Mouse (Mus musculus): ENCODE measurements around the gene Mapk1ip1. TPM values are rescaled to one million over a fixed set of nuclear protein-coding genes. Genes with fewer than 3 reads are reported as not detected.

Mapk1ip1 gene
- polyA plus RNA-seq (2014; fragmentation: Illumina TruSeq; extraction: RNeasy Lipid Tissue Mini Kit (QIAGEN cat#74804); ENCODE audit: low read depth, low replicate concordance): 41.7 TPM

DNA sequence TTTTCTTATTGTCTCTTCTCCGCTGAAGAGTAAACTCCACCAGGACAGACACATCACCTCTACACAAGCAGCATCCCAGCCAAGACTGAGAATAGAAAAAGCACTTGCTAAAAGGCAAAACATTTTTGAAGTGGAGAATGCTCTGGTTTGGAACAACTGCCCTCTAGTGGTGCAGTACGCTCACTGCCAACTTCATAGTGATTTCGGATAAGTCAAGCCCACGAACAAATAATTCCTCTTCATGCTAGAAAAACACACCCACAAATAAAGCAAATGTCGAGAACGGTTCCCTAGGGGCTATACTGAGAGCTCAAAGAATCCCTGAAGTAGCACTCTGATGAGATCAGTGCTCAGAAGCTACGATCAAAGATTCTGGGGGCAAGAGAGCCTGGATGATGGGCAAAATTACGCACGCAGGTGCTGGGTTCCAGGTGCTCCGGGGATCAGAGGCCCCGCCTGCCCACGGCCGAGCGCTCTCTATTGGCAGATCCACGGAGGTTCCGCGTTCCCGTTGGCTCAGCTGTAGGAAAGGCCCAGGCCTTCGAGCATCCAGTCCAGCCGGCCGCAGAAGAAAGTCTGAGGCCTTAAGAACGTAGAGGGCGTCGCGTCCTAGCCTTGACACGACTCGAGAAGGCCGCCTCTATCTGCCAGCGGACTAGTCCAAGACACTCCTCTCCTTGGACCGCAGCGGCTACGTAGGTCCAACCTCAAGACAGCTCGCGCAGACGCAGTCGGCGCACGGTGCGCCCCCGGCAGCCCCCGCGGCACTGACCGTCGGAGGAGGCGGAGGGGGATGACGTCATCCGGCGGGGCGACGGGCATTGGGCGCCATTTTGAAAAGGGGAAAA is at the start of gene Mapk1ip1, which contains the start of gene Ppp2r2d:
TSS of gene Mapk1ip1 (minus strand) at position 730 of the 848 bp plus-strand sequence.
TSS of gene Ppp2r2d (plus strand) at position 536 of the 848 bp plus-strand sequence.

Other genes starting within 250 kb of the Mapk1ip1 start
- gene Ppp2r2d, start 194 bp downstream of the Mapk1ip1 start, polyA plus RNA-seq (2014; fragmentation: Illumina TruSeq; extraction: RNeasy Lipid Tissue Mini Kit (QIAGEN cat#74804); ENCODE audit: low read depth, low replicate concordance): 38.2 TPM
- gene Bnip3, start 63.2 kb upstream of the Mapk1ip1 start, polyA plus RNA-seq (2014; fragmentation: Illumina TruSeq; extraction: RNeasy Lipid Tissue Mini Kit (QIAGEN cat#74804); ENCODE audit: low read depth, low replicate concordance): 336 TPM
- 0.24 TPM for gene Jakmip3, start 94.5 kb upstream of the Mapk1ip1 start, polyA plus RNA-seq (2014; fragmentation: Illumina TruSeq; extraction: RNeasy Lipid Tissue Mini Kit (QIAGEN cat#74804); ENCODE audit: low read depth, low replicate concordance)
- gene Dpysl4, start 239.7 kb upstream of the Mapk1ip1 start, polyA plus RNA-seq (2014; fragmentation: Illumina TruSeq; extraction: RNeasy Lipid Tissue Mini Kit (QIAGEN cat#74804); ENCODE audit: low read depth, low replicate concordance): 5.2 TPM